ENCODE assay signal across 8 mouse cellular contexts in the genomic region with DNA sequence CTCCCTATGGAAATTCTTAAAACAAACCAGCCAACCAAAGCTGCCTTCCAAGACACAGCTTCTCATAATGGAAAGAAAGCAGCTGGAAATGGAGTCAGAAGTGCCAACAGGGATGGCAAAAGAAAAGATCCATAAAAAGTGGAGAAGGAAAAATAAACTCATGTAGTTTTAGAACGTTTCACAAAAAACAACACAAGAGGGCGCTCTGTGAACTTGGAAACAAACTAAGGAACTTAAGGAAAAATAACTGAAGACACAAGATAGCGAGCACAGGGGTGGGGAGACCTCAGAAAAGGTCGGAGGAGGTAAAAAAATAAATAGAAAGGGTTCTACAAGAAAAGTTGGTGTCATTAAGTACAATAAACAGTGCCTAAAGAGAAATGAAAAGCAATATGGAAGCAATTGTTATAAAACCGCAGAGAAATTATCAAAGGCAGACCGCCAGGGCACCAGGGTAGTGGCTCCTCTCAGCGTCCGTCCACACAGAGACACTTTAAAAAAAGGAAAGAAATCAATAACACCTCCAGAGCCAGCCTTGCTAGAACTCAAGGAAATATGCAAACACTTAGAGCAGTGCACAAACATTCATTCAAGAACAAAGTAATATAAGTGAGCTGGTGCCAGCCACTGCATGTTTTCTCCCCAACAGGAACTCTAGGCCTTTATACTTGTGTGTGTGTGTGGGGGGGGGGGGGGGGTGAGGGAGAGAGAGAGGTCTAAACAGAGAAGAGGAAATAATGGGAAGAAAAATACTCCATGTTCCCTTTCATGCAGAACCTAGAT. TPM values are rescaled to one million over a fixed set of nuclear protein-coding genes. Genes with fewer than 3 reads are reported as not detected.
A peak's percentile ranks its signal among the peaks of the same experiment; 100 is the strongest.
DNase-seq lines count a peak whose midpoint lies in the region; ATAC-seq and TF ChIP-seq lines count a peak whose summit lies in the region.

No protein-coding gene starts in this region.

- H3K36me3 ChIP-seq in kidney, adult 2 months (ENCODE audit: control insufficient read depth, insufficient read depth, low read length), result no peaks in the 10 kb centered on the region
- H3K36me3 ChIP-seq in splenic B cell, adult 2 months (ENCODE audit: control insufficient read depth, insufficient read depth, low read length, poor library complexity, severe bottlenecking), result no peaks in the 10 kb centered on the region
- no peaks in the 10 kb centered on the region for H3K36me3 ChIP-seq in heart, embryonic 11.5 days (ENCODE audit: control insufficient read depth, insufficient read depth, low read length)

- no peak for ATAC-seq in heart, embryonic 11.5 days (replicated peaks; ENCODE audit: insufficient number of reproducible peaks, low FRiP score, low TSS enrichment)

- no peak overlapping the region for H3K4me2 ChIP-seq in heart, embryonic 11.5 days

- H3K4me1 ChIP-seq in kidney, adult 2 months (ENCODE audit: control insufficient read depth, insufficient read depth, low read length), result peaks cover 6% of the 10 kb centered on the region; the same call in 1 of the 2 replicates
- H3K4me1 ChIP-seq in heart, embryonic 11.5 days (ENCODE audit: control insufficient read depth, insufficient read depth, low read length), result peaks cover 3% of the 10 kb centered on the region; the same call in 1 of the 2 replicates

- 48% methylated on average over 8 of the region's 8 CpGs for WGBS in kidney, adult 2 months
- WGBS in heart, embryonic 11.5 days (ENCODE audit: insufficient replicate concordance), result 48% methylated on average over 8 of the region's 8 CpGs

- TF ChIP-seq CTCF in kidney, adult 2 months (conservative IDR thresholded peaks at IDR 0.05; ENCODE audit: insufficient read depth, insufficient read length, low read depth, low read length), result no peak

- no peaks in the 10 kb centered on the region for H3K27me3 ChIP-seq in kidney, adult 2 months (replicated peaks; ENCODE audit: control insufficient read depth, insufficient read depth, low read length)
- no peaks in the 10 kb centered on the region; the same call in 1 of the 2 replicates for H3K27me3 ChIP-seq in splenic B cell, adult 2 months (ENCODE audit: control insufficient read depth, insufficient read depth, low read length, poor library complexity, severe bottlenecking)
- no peaks in the 10 kb centered on the region for H3K27me3 ChIP-seq in heart, embryonic 11.5 days (ENCODE audit: control insufficient read depth, insufficient read depth, low read length)

- peak; percentile 53 for DNase-seq in kidney, adult 2 months
- DNase-seq in kidney, adult 18-20 months, result no peak
- DNase-seq in thymus, postnatal 0 days (ENCODE audit: low spot score), result peak; percentile 47
- no peak for DNase-seq in thymus, postnatal 4 days
- DNase-seq in embryo, embryonic 11 days, result peak; percentile 77
- peak; percentile 20 for DNase-seq in splenic B cell, adult 2 months (ENCODE audit: low read depth, low spot score)
- DNase-seq in spleen, postnatal 14 days (ENCODE audit: low spot score in 2 of 2), result no peak

- no peak overlapping the region for H3K9ac ChIP-seq in heart, embryonic 11.5 days (ENCODE audit: low read depth, low read length)

- H3K9me3 ChIP-seq in heart, embryonic 11.5 days (replicated peaks; ENCODE audit: control insufficient read depth, low read length), result no peaks in the 10 kb centered on the region

- H3K4me3 ChIP-seq in kidney, adult 2 months (ENCODE audit: insufficient read depth, low read depth, low read length), result no peak overlapping the region
- H3K4me3 ChIP-seq in heart, embryonic 11.5 days (ENCODE audit: low read depth, low read length), result no peak overlapping the region

- H3K27ac ChIP-seq in kidney, adult 2 months (ENCODE audit: insufficient read depth, low read depth, low read length), result no peak overlapping the region
- H3K27ac ChIP-seq in heart, embryonic 11.5 days (ENCODE audit: low read depth, low read length), result no peak overlapping the region

- TF ChIP-seq POLR2A in kidney, adult 2 months (IDR thresholded peaks at IDR 0.05; ENCODE audit: low read depth, low read length), result no peak

RNA-seq across cellular contexts. Expression of a gene that starts 48.1 kb away (rescaled TPM):
- polyA plus RNA-seq in kidney, adult 2 months (2012; rRNA removed), result 19.3 and 20.0 TPM in 2 replicates
- 16.8 and 19.6 TPM in 2 replicates for polyA plus RNA-seq in thymus, postnatal 0 days (2015; fragmentation: Nextera tagmentation; extraction: Ambion mirVana)
- 76.2 and 91.2 TPM in 2 replicates for polyA plus RNA-seq in heart, embryonic 11.5 days (2014; fragmentation: Nextera tagmentation; extraction: Ambion mirVana)

Comparison
In these comparisons a context has a peak if more than half of its experiments do, and no peak if none do; other contexts are left out.
1. DNase-seq: peak in kidney, adult 2 months (single experiment), thymus, postnatal 0 days (single experiment), embryo, embryonic 11 days (single experiment) and splenic B cell, adult 2 months (single experiment); none in kidney, adult 18-20 months (single experiment), thymus, postnatal 4 days (single experiment) and spleen, postnatal 14 days (0 of 2).